Mouse (Mus musculus): ENCODE measurements around the gene Hspa1a.

GRCm38 (mm10) chr17:34943128-34943815 is 28.7 kb downstream of the Hspa1a start:
- TF ChIP-seq CTCF (IDR thresholded peaks at IDR 0.05; ENCODE audit: control insufficient read depth, insufficient read depth, insufficient replicate concordance, low read depth, low read length) (no peak), POLR2A (IDR thresholded peaks at IDR 0.05; ENCODE audit: control insufficient read depth, low read depth, low read length) (no peak)
